Mouse (Mus musculus) lung, postnatal 4 days (tissue): Measurements from ENCODE around the gene Sco1.
"Not testable (repeated sequence)": the region's sequence is repeated elsewhere in the genome, so short reads cannot be mapped to it uniquely, and the experiment has no call there.

Experiments used
- DNase-seq, 2 experiments: peaks; one replicate each; pipeline ENCODE4 v3.0.0; 2021

Gene Sco1

GRCm38 (mm10) chr11:67052321-67052952 lies at the start of gene Sco1, which contains the start of gene Adprm:
Sco1 (plus strand) TSS chr11:67052670.
Adprm (minus strand) TSS chr11:67052594.
- DNase-seq, result peak; percentile 92 to 93

GRCm38 (mm10) chr11:67002911-67003310 lies 49.6 kb upstream of the Sco1 start:
- DNase-seq, result no peak

GRCm38 (mm10) chr11:67007961-67008360 lies 44.5 kb upstream of the Sco1 start:
- no peak for DNase-seq

GRCm38 (mm10) chr11:67008528-67008927 lies 43.9 kb upstream of the Sco1 start:
- DNase-seq, result no peak

GRCm38 (mm10) chr11:67010430-67010829 lies 42.0 kb upstream of the Sco1 start:
- no peak for DNase-seq

GRCm38 (mm10) chr11:67011635-67012034 lies 40.8 kb upstream of the Sco1 start:
- DNase-seq, result no peak

- no peak for DNase-seq
Observed at GRCm38 (mm10) chr11:67017801-67018591, 34.5 kb upstream of the Sco1 start.

- no peak for DNase-seq
Observed at GRCm38 (mm10) chr11:67019711-67020475, 32.6 kb upstream of the Sco1 start.

- DNase-seq, result peak; percentile 42 to 75
Observed at GRCm38 (mm10) chr11:67020948-67021347, 31.5 kb upstream of the Sco1 start.

GRCm38 (mm10) chr11:67022354-67023115 lies 29.9 kb upstream of the Sco1 start:
- peak in 1 of 2 experiments; percentile 19 for DNase-seq

GRCm38 (mm10) chr11:67023191-67023590 lies 29.3 kb upstream of the Sco1 start:
- DNase-seq, result not testable (repeated sequence)

- DNase-seq, result no peak
Observed at GRCm38 (mm10) chr11:67023802-67024340, 28.6 kb upstream of the Sco1 start.

GRCm38 (mm10) chr11:67024867-67025477 lies 27.5 kb upstream of the Sco1 start, which contains the start of gene Tmem220:
Tmem220 (plus strand) TSS chr11:67025154.
- DNase-seq, result peak; percentile 96

GRCm38 (mm10) chr11:67030904-67031602 lies 21.4 kb upstream of the Sco1 start:
- DNase-seq, result no peak

GRCm38 (mm10) chr11:67031603-67031915 lies 20.9 kb upstream of the Sco1 start:
- no peak for DNase-seq

GRCm38 (mm10) chr11:67034775-67035485 lies 17.5 kb upstream of the Sco1 start:
- peak; percentile 15 to 39 for DNase-seq

- no peak for DNase-seq
Observed at GRCm38 (mm10) chr11:67036229-67036628, 16.2 kb upstream of the Sco1 start.

- no peak for DNase-seq
Observed at GRCm38 (mm10) chr11:67036892-67037291, 15.6 kb upstream of the Sco1 start.

- no peak for DNase-seq
Observed at GRCm38 (mm10) chr11:67039799-67040198, 12.7 kb upstream of the Sco1 start.

GRCm38 (mm10) chr11:67040483-67040882 lies 12.0 kb upstream of the Sco1 start:
- DNase-seq, result no peak

- no peak for DNase-seq
Observed at GRCm38 (mm10) chr11:67043007-67043406, 9.5 kb upstream of the Sco1 start.
